Mouse (Mus musculus): Measurements from ENCODE around the gene Cnot8. TPM values are rescaled to one million over a fixed set of nuclear protein-coding genes. Genes with fewer than 3 reads are reported as not detected.
"Not testable (repeated sequence)": the region's sequence is repeated elsewhere in the genome, so short reads cannot be mapped to it uniquely, and the experiment has no call there.

Cnot8 gene
- polyA plus RNA-seq, 1 experiment from 2014 or later: 70.7 TPM

DNA sequence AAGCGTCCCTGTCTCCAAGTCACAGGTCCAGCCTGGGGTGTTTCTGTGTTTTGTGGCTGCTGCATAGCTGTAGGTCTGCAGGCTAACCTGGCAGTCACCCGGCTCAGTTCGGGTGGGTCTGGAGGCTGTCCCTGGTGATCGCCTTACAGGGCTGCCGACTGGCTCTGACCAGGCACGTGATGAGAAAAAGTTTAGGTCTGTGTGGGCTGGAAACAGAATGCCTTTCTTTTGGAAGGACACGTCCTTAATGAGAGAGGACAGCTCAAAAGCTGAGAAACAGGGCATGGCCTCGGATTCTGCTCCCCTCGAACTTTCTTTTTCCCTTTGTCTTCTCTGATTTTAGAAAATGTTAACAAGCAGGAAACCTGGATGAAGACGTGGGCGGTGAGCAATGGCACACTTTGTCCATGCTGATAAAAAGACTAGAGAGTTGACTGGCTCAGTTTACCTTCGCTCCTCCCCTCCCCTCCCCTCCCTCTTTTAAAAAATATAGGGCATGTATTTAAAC is 10.9 kb upstream of the Cnot8 start, which contains the start of gene Gm12248:
Gm12248 (minus strand) TSS at position 114 of the 508 bp plus-strand sequence.
- Histone ChIP-seq H3K4me3 (ENCODE audit: low read length) (peak within 1 kb of the TSS; percentile 17; the same call in 1 of the 2 replicates), H3K36me3 (ENCODE audit: control insufficient read depth, insufficient read depth, low read length) (no peaks in the 10 kb centered on the region), H3K27ac (ENCODE audit: low read length) (no peak within 1 kb of the TSS), H3K9ac (ENCODE audit: low read depth, low read length) (peak within 1 kb of the TSS; percentile 52), H3K9me3 (ENCODE audit: control insufficient read depth, low read length) (no peaks in the 10 kb centered on the region), H3K27me3 (replicated peaks; ENCODE audit: control insufficient read depth, insufficient read depth, low read length) (no peaks in the 10 kb centered on the region), H3K4me2 (ENCODE audit: low read depth, low read length) (peak within 1 kb of the TSS; percentile 35), H3K4me1 (ENCODE audit: control insufficient read depth, insufficient read depth, low read length) (peaks cover 6% of the 10 kb centered on the region; the same call in 1 of the 2 replicates)
- peak; percentile 65 for ATAC-seq
- 19% methylated on average over 12 of the region's 12 CpGs for WGBS

DNA sequence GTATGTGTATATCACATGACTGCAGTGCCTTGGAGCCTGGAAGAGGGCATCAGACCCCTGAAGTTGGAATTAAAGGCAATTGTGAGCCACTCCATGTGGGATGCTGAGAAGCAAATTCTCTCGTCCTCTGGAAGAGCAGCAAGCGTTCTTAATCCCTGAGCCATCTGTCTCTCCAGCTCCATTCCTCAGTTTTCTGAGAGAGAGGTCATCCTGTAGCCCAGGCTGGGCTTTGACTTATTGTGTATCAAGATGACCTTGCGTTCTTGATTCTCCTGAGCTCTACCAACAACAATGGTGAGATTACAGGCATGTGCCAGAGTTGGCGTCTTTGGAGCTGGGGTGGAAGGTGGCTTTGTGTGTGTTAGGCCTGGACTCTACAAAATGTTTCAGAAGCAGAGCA is 9.2 kb upstream of the Cnot8 start:
- H3K9me3 ChIP-seq (ENCODE audit: control insufficient read depth, low read length): no peaks in the 10 kb centered on the region
- H3K9ac ChIP-seq (ENCODE audit: low read depth, low read length): no peak overlapping the region
- H3K27ac ChIP-seq (ENCODE audit: low read length): no peak overlapping the region
- H3K4me3 ChIP-seq (ENCODE audit: low read length): no peak overlapping the region
- H3K4me2 ChIP-seq (ENCODE audit: low read depth, low read length): no peak overlapping the region
- 81% methylated on average over 4 of the region's 4 CpGs for WGBS
- no peak for ATAC-seq
- no peaks in the 10 kb centered on the region for H3K36me3 ChIP-seq (ENCODE audit: control insufficient read depth, insufficient read depth, low read length)
- no peaks in the 10 kb centered on the region for H3K27me3 ChIP-seq (replicated peaks; ENCODE audit: control insufficient read depth, insufficient read depth, low read length)
- H3K4me1 ChIP-seq (ENCODE audit: control insufficient read depth, insufficient read depth, low read length): peaks cover 6% of the 10 kb centered on the region; the same call in 1 of the 2 replicates

DNA sequence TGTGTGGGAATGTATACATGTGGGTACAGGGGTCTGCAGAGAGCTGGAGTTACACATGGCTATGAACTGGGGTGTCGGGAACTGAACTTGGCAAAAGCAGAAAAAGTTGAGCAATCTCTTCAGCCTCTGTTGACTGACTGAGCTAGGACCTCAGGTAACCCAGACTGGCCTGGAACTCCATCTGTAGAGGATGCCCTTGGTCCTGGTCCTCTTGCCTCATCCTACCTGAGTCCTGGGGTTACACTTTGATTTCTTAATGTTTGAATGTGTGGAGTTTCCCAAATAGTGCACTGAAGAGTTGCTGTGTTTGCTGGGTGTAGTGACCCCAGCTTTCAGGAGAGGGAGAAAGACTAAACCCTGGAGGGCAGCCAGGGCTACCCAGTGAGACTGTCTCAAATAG is 8.4 kb upstream of the Cnot8 start:
- no peak overlapping the region for H3K4me2 ChIP-seq (ENCODE audit: low read depth, low read length)
- no peak overlapping the region for H3K9ac ChIP-seq (ENCODE audit: low read depth, low read length)
- WGBS: 93% methylated on average over 1 of the region's 1 CpGs
- no peak for ATAC-seq
- H3K4me1 ChIP-seq (ENCODE audit: control insufficient read depth, insufficient read depth, low read length): peaks cover 6% of the 10 kb centered on the region; the same call in 1 of the 2 replicates
- H3K27me3 ChIP-seq (replicated peaks; ENCODE audit: control insufficient read depth, insufficient read depth, low read length): no peaks in the 10 kb centered on the region
- no peak overlapping the region for H3K27ac ChIP-seq (ENCODE audit: low read length)
- H3K9me3 ChIP-seq (ENCODE audit: control insufficient read depth, low read length): no peaks in the 10 kb centered on the region
- H3K36me3 ChIP-seq (ENCODE audit: control insufficient read depth, insufficient read depth, low read length): no peaks in the 10 kb centered on the region
- H3K4me3 ChIP-seq (ENCODE audit: low read length): no peak overlapping the region

DNA sequence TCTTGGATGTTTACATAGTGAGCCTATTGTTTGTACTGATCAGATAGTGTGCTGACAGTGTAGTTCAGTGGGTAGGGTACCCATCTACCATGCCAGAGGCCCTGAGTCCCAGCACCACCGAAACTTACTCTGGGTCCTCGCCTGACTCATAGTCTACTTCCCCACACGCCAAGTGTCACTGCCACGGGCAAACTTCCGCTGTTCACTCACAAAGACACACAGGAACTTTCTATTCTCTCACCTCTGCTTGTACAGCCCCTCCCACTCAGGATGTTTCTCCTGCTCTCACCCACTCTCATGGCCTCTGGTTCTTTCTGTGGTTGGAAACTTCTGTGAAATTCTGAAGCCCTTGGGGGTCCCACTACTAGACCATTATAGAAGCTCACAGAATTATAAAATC is 7.8 kb upstream of the Cnot8 start:
- Histone ChIP-seq H3K27me3 (replicated peaks; ENCODE audit: control insufficient read depth, insufficient read depth, low read length) (no peaks in the 10 kb centered on the region), H3K9me3 (ENCODE audit: control insufficient read depth, low read length) (no peaks in the 10 kb centered on the region), H3K4me1 (ENCODE audit: control insufficient read depth, insufficient read depth, low read length) (peaks cover 6% of the 10 kb centered on the region; the same call in 1 of the 2 replicates), H3K4me2 (ENCODE audit: low read depth, low read length) (no peak overlapping the region), H3K9ac (ENCODE audit: low read depth, low read length) (no peak overlapping the region), H3K36me3 (ENCODE audit: control insufficient read depth, insufficient read depth, low read length) (no peaks in the 10 kb centered on the region), H3K4me3 (ENCODE audit: low read length) (no peak overlapping the region), H3K27ac (ENCODE audit: low read length) (no peak overlapping the region)
- no peak for ATAC-seq
- WGBS: 65% methylated on average over 5 of the region's 5 CpGs

DNA sequence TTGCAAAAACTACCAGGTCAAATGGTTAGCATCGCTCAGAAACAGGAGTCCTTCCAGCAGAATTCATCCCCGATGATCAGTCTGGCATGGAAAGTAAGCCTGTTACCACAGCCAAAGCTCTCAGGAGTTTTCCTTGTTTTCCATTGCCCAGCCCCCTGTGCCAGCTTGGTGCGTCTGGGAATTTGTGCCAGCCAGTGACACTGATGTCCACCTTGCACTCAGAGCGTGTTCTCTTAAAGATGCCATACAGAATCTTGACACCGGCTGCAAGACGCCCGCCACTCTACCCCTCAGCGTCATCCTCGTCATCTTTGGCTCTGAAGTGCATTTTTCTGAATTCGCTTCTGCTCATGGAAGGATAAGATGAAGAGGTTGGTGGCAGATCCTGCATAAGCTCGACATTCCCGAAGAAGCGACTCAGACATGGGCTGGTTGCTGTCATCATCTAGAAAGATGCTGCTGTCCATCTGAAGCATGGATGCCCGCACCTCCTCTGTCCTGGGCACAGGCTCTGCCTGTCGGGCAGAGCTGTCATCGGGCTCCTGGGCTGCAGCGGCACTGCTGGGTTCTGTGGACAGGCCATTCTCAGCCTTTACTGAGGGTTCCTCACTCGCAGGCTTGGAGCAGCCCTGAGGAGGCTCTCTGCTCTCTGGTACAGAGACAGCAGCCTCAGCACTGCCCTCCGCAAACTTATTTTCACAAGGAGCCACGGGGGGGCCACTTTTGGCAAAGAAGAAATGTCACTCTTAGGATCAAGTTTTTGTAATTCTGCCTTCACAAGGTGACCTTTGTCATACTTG is 6.9 kb upstream of the Cnot8 start:
- ATAC-seq: 0 out of 2 replicates have a peak, but pooled peaks have one; percentile 11
- 56% methylated on average over 20 of the region's 20 CpGs for WGBS
- no peak overlapping the region for H3K27ac ChIP-seq (ENCODE audit: low read length)
- no peaks in the 10 kb centered on the region for H3K36me3 ChIP-seq (ENCODE audit: control insufficient read depth, insufficient read depth, low read length)
- peak overlapping the region; percentile 90 for H3K4me2 ChIP-seq (ENCODE audit: low read depth, low read length)
- H3K4me3 ChIP-seq (ENCODE audit: low read length): peak overlapping the region; percentile 46
- peaks cover 6% of the 10 kb centered on the region; the same call in 1 of the 2 replicates for H3K4me1 ChIP-seq (ENCODE audit: control insufficient read depth, insufficient read depth, low read length)
- no peak overlapping the region for H3K9ac ChIP-seq (ENCODE audit: low read depth, low read length)
- H3K9me3 ChIP-seq (ENCODE audit: control insufficient read depth, low read length): no peaks in the 10 kb centered on the region
- no peaks in the 10 kb centered on the region for H3K27me3 ChIP-seq (replicated peaks; ENCODE audit: control insufficient read depth, insufficient read depth, low read length)

DNA sequence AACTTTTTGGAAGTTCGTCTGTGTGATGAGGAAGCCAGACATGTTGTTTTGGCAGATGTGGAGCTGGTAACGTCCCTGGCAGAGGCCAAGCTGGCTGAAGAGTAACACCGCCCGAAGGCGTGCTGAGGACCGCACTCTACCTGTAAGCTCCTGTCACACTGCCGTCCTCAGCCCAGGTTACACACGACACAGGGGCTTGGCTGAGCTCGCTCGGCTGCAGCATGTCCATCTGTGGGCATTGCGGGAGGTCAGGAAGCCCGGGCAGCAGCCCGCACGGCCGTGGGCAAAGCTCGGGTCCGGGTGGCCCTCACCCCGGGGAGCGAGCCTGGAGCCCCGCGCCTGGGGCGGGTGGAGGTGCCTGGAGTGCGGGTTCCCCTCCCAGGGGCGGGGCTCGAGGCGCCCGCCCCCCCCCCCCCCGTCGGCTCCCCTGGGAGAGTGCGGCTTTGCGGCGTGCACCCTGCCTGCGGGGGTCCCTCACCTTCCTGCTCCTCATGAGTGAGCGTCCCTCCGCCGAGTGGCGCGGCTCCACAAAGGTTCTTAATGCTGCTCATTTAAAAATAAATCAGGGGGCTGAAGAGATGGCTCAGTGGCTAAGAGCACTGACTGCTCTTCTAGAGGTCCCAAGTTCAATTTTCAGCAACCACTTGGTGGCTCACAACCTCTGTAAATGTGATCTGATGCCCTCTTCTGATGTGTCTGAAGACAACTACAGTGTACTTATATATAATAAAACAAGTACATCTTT is 6.2 kb upstream of the Cnot8 start:
- H3K9me3 ChIP-seq (ENCODE audit: control insufficient read depth, low read length): no peaks in the 10 kb centered on the region
- WGBS: 4% methylated on average over 28 of the region's 38 CpGs
- no peaks in the 10 kb centered on the region for H3K36me3 ChIP-seq (ENCODE audit: control insufficient read depth, insufficient read depth, low read length)
- peak; percentile 44 for ATAC-seq
- no peak overlapping the region for H3K27ac ChIP-seq (ENCODE audit: low read length)
- no peaks in the 10 kb centered on the region for H3K27me3 ChIP-seq (replicated peaks; ENCODE audit: control insufficient read depth, insufficient read depth, low read length)
- H3K4me3 ChIP-seq (ENCODE audit: low read length): peak overlapping the region; percentile 46
- H3K9ac ChIP-seq (ENCODE audit: low read depth, low read length): peak overlapping the region; percentile 70
- H3K4me1 ChIP-seq (ENCODE audit: control insufficient read depth, insufficient read depth, low read length): peaks cover 6% of the 10 kb centered on the region; the same call in 1 of the 2 replicates
- peak overlapping the region; percentile 90 for H3K4me2 ChIP-seq (ENCODE audit: low read depth, low read length)

DNA sequence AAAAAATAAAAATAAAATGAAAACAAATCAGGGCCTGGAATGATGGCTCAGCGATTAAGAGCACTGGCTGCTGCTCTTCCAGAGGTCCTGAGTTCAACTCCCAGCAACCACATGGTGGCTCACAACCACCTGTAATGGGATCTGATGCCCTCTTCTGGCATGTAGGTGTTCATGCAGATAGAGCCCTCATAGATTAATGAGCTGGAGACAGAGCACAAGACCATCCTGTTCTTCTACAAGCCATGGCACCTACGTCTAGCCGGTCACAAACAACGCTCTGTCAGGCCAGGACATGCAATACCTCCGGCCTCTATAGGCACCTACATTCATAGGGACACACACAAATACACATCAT is 5.6 kb upstream of the Cnot8 start:
- not testable (repeated sequence) for H3K9me3 ChIP-seq (ENCODE audit: control insufficient read depth, low read length); H3K9ac ChIP-seq (ENCODE audit: low read depth, low read length); H3K4me2 ChIP-seq (ENCODE audit: low read depth, low read length); H3K4me3 ChIP-seq (ENCODE audit: low read length); H3K27ac ChIP-seq (ENCODE audit: low read length); H3K27me3 ChIP-seq (replicated peaks; ENCODE audit: control insufficient read depth, insufficient read depth, low read length); H3K36me3 ChIP-seq (ENCODE audit: control insufficient read depth, insufficient read depth, low read length); ATAC-seq
- 75% methylated on average over 5 of the region's 5 CpGs for WGBS
- H3K4me1 ChIP-seq (ENCODE audit: control insufficient read depth, insufficient read depth, low read length): peaks cover 11% of the 10 kb centered on the region

DNA sequence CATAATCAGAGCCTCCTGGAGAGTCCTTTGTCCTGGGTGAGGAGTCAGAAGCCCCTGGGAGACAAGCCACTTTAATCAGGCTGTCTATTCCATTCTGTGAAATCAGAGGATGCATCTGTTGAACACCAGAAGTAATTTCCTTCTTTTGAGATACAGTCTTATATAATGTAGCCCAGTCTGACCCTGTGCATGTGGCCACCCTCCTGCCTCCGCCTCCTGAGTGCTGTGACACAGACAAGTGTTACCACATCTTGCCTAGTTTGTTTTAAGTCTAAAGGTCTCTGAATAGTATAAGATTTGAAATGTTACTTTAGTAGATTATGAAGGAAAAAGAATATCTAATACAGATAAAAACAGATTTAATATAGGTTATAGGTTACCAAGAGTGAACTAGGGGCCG is 3.9 kb upstream of the Cnot8 start:
- WGBS: 83% methylated on average over 2 of the region's 2 CpGs
- H3K36me3 ChIP-seq (ENCODE audit: control insufficient read depth, insufficient read depth, low read length): no peaks in the 10 kb centered on the region
- H3K9ac ChIP-seq (ENCODE audit: low read depth, low read length): no peak overlapping the region
- H3K4me2 ChIP-seq (ENCODE audit: low read depth, low read length): no peak overlapping the region
- H3K4me3 ChIP-seq (ENCODE audit: low read length): no peak overlapping the region
- no peak for ATAC-seq
- H3K9me3 ChIP-seq (ENCODE audit: control insufficient read depth, low read length): no peaks in the 10 kb centered on the region
- no peak overlapping the region for H3K27ac ChIP-seq (ENCODE audit: low read length)
- H3K27me3 ChIP-seq (replicated peaks; ENCODE audit: control insufficient read depth, insufficient read depth, low read length): no peaks in the 10 kb centered on the region
- H3K4me1 ChIP-seq (ENCODE audit: control insufficient read depth, insufficient read depth, low read length): peaks cover 14% of the 10 kb centered on the region

DNA sequence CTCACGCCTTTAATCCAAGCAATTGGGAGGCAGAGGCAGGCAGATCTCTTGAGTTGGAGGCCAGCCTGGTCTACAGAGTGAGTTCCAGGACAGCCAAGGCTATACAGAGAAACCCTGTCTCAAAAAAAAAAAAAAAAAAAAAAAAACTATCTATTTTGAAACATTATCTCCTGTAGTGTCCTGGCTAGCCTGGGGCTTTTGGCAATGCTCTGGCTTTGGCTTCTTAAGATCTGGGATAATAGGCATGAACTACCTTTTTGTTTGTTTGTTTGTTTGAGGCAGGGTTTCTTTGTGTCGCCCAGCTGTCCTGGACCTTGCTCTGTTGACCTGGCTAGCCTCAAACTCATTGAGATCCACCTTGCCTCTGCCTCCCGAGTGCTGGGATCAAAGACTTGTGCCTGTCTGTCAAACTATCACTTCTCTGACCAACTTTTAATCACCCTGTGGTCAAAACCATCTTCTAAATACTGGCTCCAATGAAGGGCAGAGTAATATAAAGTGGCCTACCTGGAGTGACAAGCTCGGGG is 2.7 kb upstream of the Cnot8 start:
- no peak overlapping the region for H3K9ac ChIP-seq (ENCODE audit: low read depth, low read length)
- H3K27ac ChIP-seq (ENCODE audit: low read length): no peak overlapping the region
- no peak overlapping the region for H3K4me2 ChIP-seq (ENCODE audit: low read depth, low read length)
- peaks cover 18% of the 10 kb centered on the region for H3K4me1 ChIP-seq (ENCODE audit: control insufficient read depth, insufficient read depth, low read length)
- no peaks in the 10 kb centered on the region for H3K9me3 ChIP-seq (ENCODE audit: control insufficient read depth, low read length)
- H3K4me3 ChIP-seq (ENCODE audit: low read length): no peak overlapping the region
- 85% methylated on average over 4 of the region's 4 CpGs for WGBS
- no peaks in the 10 kb centered on the region for H3K36me3 ChIP-seq (ENCODE audit: control insufficient read depth, insufficient read depth, low read length)
- no peak for ATAC-seq
- H3K27me3 ChIP-seq (replicated peaks; ENCODE audit: control insufficient read depth, insufficient read depth, low read length): no peaks in the 10 kb centered on the region
